Mouse (Mus musculus) liver, postnatal 0 days (tissue): ENCODE results near the gene Olfr549.

Source experiments
- CTCF ChIP-seq: sonication (generic); IDR thresholded peaks from 2 replicates; pipeline ENCODE4 v1.5.1; 2016; ENCODE audit warnings: antibody characterized with exemption, low read depth
- EP300 ChIP-seq: IDR thresholded peaks from 2 replicates; pipeline ENCODE4 v1.6.1; 2016; ENCODE audit warnings: antibody characterized with exemption, low read depth, mild to moderate bottlenecking

DNA sequence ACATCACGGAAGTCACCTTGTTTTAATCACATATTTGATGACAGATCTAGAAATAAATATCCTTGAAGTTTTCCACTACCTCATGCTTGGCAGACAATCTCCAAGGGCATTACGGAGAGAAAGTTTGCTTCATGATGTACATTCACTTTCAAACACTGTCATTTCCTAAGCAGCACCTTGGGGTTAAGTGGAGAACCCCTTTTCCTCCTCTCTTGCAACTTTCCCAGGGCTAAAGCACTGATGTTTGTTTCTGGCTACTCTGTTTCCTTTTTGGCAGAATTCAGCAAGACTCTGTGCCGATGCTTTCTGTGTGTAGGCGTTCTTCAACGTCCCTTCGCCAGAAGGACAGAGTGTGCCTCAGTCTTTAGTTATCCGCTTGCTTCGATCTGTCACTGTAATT, 21.5 kb downstream of the Olfr549 start, which contains the start of gene Olfr550:
- TF ChIP-seq CTCF (no peak), EP300 (no peak)
